Mouse (Mus musculus) brain, embryonic 14.5 days (tissue): ENCODE data around the gene Cep68. TPM values are rescaled to one million over a fixed set of nuclear protein-coding genes. Genes with fewer than 3 reads are reported as not detected.

Experiments
- DNase-seq: peaks from one replicate; pipeline ENCODE4 v3.0.0-alpha.2; 2011; ENCODE audit warnings: low read depth
- CTCF ChIP-seq: fragments of 200-500 bp; IDR thresholded peaks from 2 replicates; pipeline ENCODE4 v1.5.1; 2012; ENCODE audit warnings: inconsistent platforms, mild to moderate bottlenecking, moderate library complexity, borderline replicate concordance; ENCODE audit not compliant: insufficient read depth, insufficient read length; ENCODE audit errors: extremely low read depth
- POLR2A ChIP-seq: fragments of 200-500 bp; IDR thresholded peaks from 2 replicates; pipeline ENCODE4 v1.6.1; 2012; ENCODE audit warnings: mild to moderate bottlenecking, inconsistent platforms, borderline replicate concordance; ENCODE audit not compliant: poor library complexity, insufficient read depth, insufficient read length, severe bottlenecking; ENCODE audit errors: extremely low read depth
- polyA plus RNA-seq: library from polyadenylated mRNA; depleted of rRNA; stranded (reverse); fragments of >200 nt; gene quantifications from 2 replicates; pipeline ENCODE4 v1.2.3, GENCODE M21; 2012; rRNA removed

The Cep68 gene
- polyA plus RNA-seq, 1 experiment: 26.5 TPM

GRCm38 (mm10) chr11:20193100-20193736 is 56.0 kb downstream of the Cep68 start:
- DNase-seq: no peak
- TF ChIP-seq CTCF (no peak), POLR2A (no peak)

DNA sequence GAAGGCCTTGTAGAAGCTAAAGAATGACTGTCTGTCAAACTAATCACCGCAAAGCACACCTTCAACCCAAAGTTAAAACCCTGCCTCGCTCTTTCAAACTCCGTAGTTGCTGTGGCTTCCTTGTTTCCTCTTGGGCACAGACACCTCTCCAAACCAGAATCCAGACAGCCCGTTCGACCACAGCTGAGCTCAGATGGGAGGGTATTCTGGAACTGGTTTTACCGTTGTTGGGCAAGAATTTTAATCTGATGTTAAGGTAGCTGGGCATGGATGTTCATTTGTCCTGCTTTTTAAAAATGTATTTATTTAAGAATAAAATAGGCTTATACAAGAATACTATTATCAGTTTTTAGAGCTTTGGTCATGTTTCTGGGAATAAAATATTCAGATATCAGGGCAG is 62.0 kb downstream of the Cep68 start:
- DNase-seq: no peak
- TF ChIP-seq POLR2A (no peak), CTCF (no peak)

Other genes with a start within 250 kb of the Cep68 start
- gene Actr2, start 136.5 kb downstream of the Cep68 start, polyA plus RNA-seq: 90.8 and 113 TPM in 2 replicates
- 214 TPM in 2 replicates for gene Rab1a, start 48.0 kb downstream of the Cep68 start, polyA plus RNA-seq
- gene Slc1a4, start 83.3 kb upstream of the Cep68 start, polyA plus RNA-seq: 19.3 and 43.6 TPM in 2 replicates